Mouse (Mus musculus): ENCODE data around the gene Slc5a12. TPM values are rescaled to one million over a fixed set of nuclear protein-coding genes. Genes with fewer than 3 reads are reported as not detected.

The Slc5a12 gene
- not detected for polyA plus RNA-seq (2014; fragmentation: Illumina TruSeq; extraction: RNeasy Lipid Tissue Mini Kit (QIAGEN cat#74804); ENCODE audit: low read depth, low replicate concordance)

DNA sequence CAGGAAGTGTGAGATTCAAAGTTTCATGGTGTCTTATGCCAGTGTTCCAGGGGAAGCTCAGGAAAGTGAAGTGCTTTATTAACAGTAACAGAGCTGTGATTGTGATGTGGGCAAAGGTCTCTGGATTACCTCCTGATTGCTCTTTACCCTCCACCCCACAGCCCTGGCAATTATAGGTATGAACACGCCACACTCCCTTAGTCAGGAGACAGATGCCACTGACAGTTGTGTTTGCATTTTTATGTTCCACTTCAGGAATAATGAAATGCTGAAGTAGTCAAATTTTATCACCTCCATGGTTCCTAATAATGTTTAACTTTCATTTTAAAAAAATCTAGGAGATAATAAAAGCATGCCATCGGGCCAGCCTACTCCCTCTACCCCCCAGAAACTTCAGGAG is at the start of gene Slc5a12:
TSS of gene Slc5a12 (plus strand) at position 367 of the 400 bp plus-strand sequence.

Other genes starting within 250 kb of the Slc5a12 start
- gene Fibin, start 234.1 kb upstream of the Slc5a12 start, polyA plus RNA-seq (2014; fragmentation: Illumina TruSeq; extraction: RNeasy Lipid Tissue Mini Kit (QIAGEN cat#74804); ENCODE audit: low read depth, low replicate concordance): 24.1 TPM
- gene Muc15, start 124.0 kb downstream of the Slc5a12 start, polyA plus RNA-seq (2014; fragmentation: Illumina TruSeq; extraction: RNeasy Lipid Tissue Mini Kit (QIAGEN cat#74804); ENCODE audit: low read depth, low replicate concordance): 0.25 TPM

All from sigmoid colon, adult 10 weeks (tissue).